ENCODE assay signal across 8 mouse cellular contexts in the genomic region with DNA sequence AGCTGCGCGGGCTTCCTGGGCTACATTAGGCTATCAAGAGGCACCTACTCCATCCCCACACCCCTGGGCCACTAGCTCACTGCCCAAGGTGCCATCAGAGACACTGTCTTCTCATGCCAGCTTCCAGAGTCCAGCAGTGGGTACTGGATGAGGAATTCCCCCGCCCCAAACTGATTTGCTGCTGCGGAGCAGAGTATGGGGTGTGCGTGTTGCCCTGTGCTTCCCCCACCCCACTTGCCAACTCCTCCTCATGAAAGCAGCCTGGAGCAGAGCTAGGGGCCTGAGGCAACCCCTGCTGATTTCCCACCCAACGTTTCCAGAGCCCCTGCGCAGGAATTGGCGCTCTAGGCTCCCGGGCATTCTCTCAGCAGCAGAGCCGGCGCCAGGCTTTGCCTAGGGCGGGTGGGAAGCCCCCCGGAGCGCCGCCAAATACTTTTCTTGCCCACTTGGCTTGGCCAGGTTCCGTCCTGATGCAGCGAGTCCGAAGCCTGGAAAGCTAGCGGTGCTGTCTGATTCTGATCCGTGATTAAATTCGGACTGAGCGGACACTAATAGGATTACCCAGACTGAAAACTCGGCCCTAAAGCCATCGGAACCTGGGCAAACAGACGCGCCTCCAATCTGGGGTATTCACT. TPM values are rescaled to one million over a fixed set of nuclear protein-coding genes. Genes with fewer than 3 reads are reported as not detected.
A peak's percentile ranks its signal among the peaks of the same experiment; 100 is the strongest.
DNase-seq lines count a peak whose midpoint lies in the region; ATAC-seq and TF ChIP-seq lines count a peak whose summit lies in the region.

No protein-coding gene starts in this region.

- 22% methylated on average over 26 of the region's 26 CpGs for WGBS in embryonic facial prominence, embryonic 11.5 days
- 22% methylated on average over 26 of the region's 26 CpGs for WGBS in heart, embryonic 14.5 days
- WGBS in macrophage (ENCODE audit: missing documents), result 25% methylated on average over 20 of the region's 26 CpGs
- WGBS in stomach, embryonic 16.5 days, result 13% methylated on average over 26 of the region's 26 CpGs

- no peak overlapping the region for H3K27ac ChIP-seq in embryonic facial prominence, embryonic 11.5 days (replicated peaks; ENCODE audit: low read depth, low read length)
- H3K27ac ChIP-seq in heart, embryonic 14.5 days (replicated peaks in 1 of 2; ENCODE audit: control insufficient read depth in 1 of 2, insufficient read depth in 1 of 2, low read depth in 2 of 2, low read length in 2 of 2), result peak overlapping the region in 1 of 2 experiments; percentile 55; a peak in 1 of 4 replicates
- H3K27ac ChIP-seq in layer of hippocampus, adult 2 months, result peak overlapping the region; percentile 89
- no peak overlapping the region for H3K27ac ChIP-seq in macrophage
- H3K27ac ChIP-seq in stomach, embryonic 16.5 days (ENCODE audit: low read length), result no peak overlapping the region

- peak overlapping the region; percentile 76 for H3K4me2 ChIP-seq in embryonic facial prominence, embryonic 11.5 days (ENCODE audit: low read depth, low read length)
- H3K4me2 ChIP-seq in heart, embryonic 14.5 days (ENCODE audit: low read length), result peak overlapping the region; percentile 75
- H3K4me2 ChIP-seq in stomach, embryonic 16.5 days (ENCODE audit: low read depth, low read length), result peak overlapping the region; percentile 72

- peak overlapping the region; percentile 44 for H3K9ac ChIP-seq in embryonic facial prominence, embryonic 11.5 days (replicated peaks; ENCODE audit: low read length)
- peak overlapping the region; percentile 74 for H3K9ac ChIP-seq in heart, embryonic 14.5 days (ENCODE audit: low read length)
- H3K9ac ChIP-seq in stomach, embryonic 16.5 days (ENCODE audit: low read length), result peak overlapping the region; percentile 68

- no peaks in the 10 kb centered on the region for H3K36me3 ChIP-seq in embryonic facial prominence, embryonic 11.5 days (replicated peaks; ENCODE audit: control insufficient read depth, insufficient read depth, low read depth, low read length)
- no peaks in the 10 kb centered on the region for H3K36me3 ChIP-seq in heart, embryonic 14.5 days (ENCODE audit: control insufficient read depth, insufficient read depth, low read length)
- no peaks in the 10 kb centered on the region for H3K36me3 ChIP-seq in macrophage (ENCODE audit: inconsistent target)
- no peaks in the 10 kb centered on the region for H3K36me3 ChIP-seq in stomach, embryonic 16.5 days (ENCODE audit: control insufficient read depth, insufficient read depth, low read length)

- ATAC-seq in embryonic facial prominence, embryonic 11.5 days (replicated peaks; ENCODE audit: insufficient number of reproducible peaks, low FRiP score, low TSS enrichment, low read depth), result no peak
- no peak for ATAC-seq in heart, embryonic 14.5 days (ENCODE audit: insufficient number of reproducible peaks, insufficient read depth, low FRiP score, low read depth)
- no peak for ATAC-seq in stomach, embryonic 16.5 days (ENCODE audit: insufficient read depth, low FRiP score)

- H3K4me3 ChIP-seq in embryonic facial prominence, embryonic 11.5 days (ENCODE audit: low read depth, low read length), result peak overlapping the region; percentile 39
- H3K4me3 ChIP-seq in heart, embryonic 14.5 days (ENCODE audit: control insufficient read depth in 1 of 2, insufficient read depth in 1 of 2, low read depth in 1 of 2, low read length in 2 of 2), result peak overlapping the region; percentile 57 to 60
- peak overlapping the region; percentile 63 for H3K4me3 ChIP-seq in layer of hippocampus, adult 2 months
- peak overlapping the region; percentile 27 for H3K4me3 ChIP-seq in macrophage (ENCODE audit: inconsistent target)
- H3K4me3 ChIP-seq in stomach, embryonic 16.5 days (replicated peaks; ENCODE audit: low read length), result peak overlapping the region; percentile 55

- peaks cover 10% of the 10 kb centered on the region for H3K27me3 ChIP-seq in embryonic facial prominence, embryonic 11.5 days (ENCODE audit: control insufficient read depth, insufficient read depth, low read length)
- peaks cover 6% of the 10 kb centered on the region for H3K27me3 ChIP-seq in heart, embryonic 14.5 days (ENCODE audit: control insufficient read depth, insufficient read depth, low read length)
- H3K27me3 ChIP-seq in stomach, embryonic 16.5 days (ENCODE audit: control insufficient read depth, insufficient read depth, low read length), result peaks cover 14% of the 10 kb centered on the region; the same call in 1 of the 2 replicates

- no peak for TF ChIP-seq CTCF in layer of hippocampus, adult 2 months (conservative IDR thresholded peaks at IDR 0.05)

- H3K9me3 ChIP-seq in embryonic facial prominence, embryonic 11.5 days (replicated peaks; ENCODE audit: control insufficient read depth, low read length), result no peaks in the 10 kb centered on the region
- no peaks in the 10 kb centered on the region for H3K9me3 ChIP-seq in heart, embryonic 14.5 days (ENCODE audit: control insufficient read depth, low read length)
- H3K9me3 ChIP-seq in stomach, embryonic 16.5 days (replicated peaks; ENCODE audit: control insufficient read depth, low read length), result no peaks in the 10 kb centered on the region

- no peaks in the 10 kb centered on the region for H3K4me1 ChIP-seq in embryonic facial prominence, embryonic 11.5 days (ENCODE audit: control insufficient read depth, insufficient read depth, low read length)
- peaks cover 5 to 6% of the 10 kb centered on the region in 2 experiments; a peak in 3 of 4 replicates for H3K4me1 ChIP-seq in heart, embryonic 14.5 days (ENCODE audit: control insufficient read depth in 2 of 2, insufficient read depth in 2 of 2, low read length in 2 of 2)
- H3K4me1 ChIP-seq in stomach, embryonic 16.5 days (ENCODE audit: control insufficient read depth, insufficient read depth, low read length), result no peaks in the 10 kb centered on the region

- no peaks in the 10 kb centered on the region for H3K79me2 ChIP-seq in macrophage (ENCODE audit: inconsistent target)

- peak; percentile 23 for DNase-seq in ovary, postnatal 36 days (ENCODE audit: low spot score)
- DNase-seq in ovary, postnatal 14 days (ENCODE audit: low spot score), result no peak
- DNase-seq in embryonic facial prominence, embryonic 11.5 days (ENCODE audit: low spot score), result peak; percentile 5
- peak in 1 of 2 experiments; percentile 10 for DNase-seq in layer of hippocampus, adult 2 months (ENCODE audit: low spot score in 2 of 2)
- no peak for DNase-seq in T-cell, adult 2 months (ENCODE audit: low spot score)

RNA-seq across cellular contexts. Expression of a gene that starts 0.7 kb away (rescaled TPM):
- 2.7 and 3.3 TPM in 2 replicates for polyA plus RNA-seq in embryonic facial prominence, embryonic 11.5 days (2014; fragmentation: Nextera tagmentation; extraction: Ambion mirVana)
- polyA plus RNA-seq in heart, embryonic 14.5 days (2014; fragmentation: Nextera tagmentation; extraction: Ambion mirVana), result 6.9 and 7.4 TPM in 2 replicates
- total RNA-seq in layer of hippocampus, adult 2 months (2021), result 10 to 100 TPM; 31.1 to 32.5 TPM
- 10 to 100 TPM in 4 of 26 experiments, 1 to 10 TPM in 21, under 1 TPM in 1; 0.84 to 25.2 (median 2.4) TPM for total RNA-seq in macrophage (2018; cell fraction: chromatin; rRNA removed)
- 1 to 10 TPM in 21 of 26 experiments, under 1 TPM in 5; 0.73 to 4.3 (median 1.8) TPM for total RNA-seq in macrophage (2018; cell fraction: cytosol; rRNA removed)
- total RNA-seq in macrophage (2018; cell fraction: nucleus; rRNA removed), result 1 to 10 TPM in 18 of 26 experiments, under 1 TPM in 8; 0.53 to 9.0 (median 2.1) TPM
- polyA plus RNA-seq in macrophage (2018), result 1.3 to 3.5 TPM (median 1.9 TPM) in 3 replicates
- polyA plus RNA-seq in stomach, embryonic 16.5 days (2015; fragmentation: Nextera tagmentation; extraction: Ambion mirVana), result 2.1 and 2.3 TPM in 2 replicates

Comparison
In these comparisons a context has a peak if more than half of its experiments do, and no peak if none do; other contexts are left out.
1. DNase-seq: peak in ovary, postnatal 36 days (single experiment) and embryonic facial prominence, embryonic 11.5 days (single experiment); none in ovary, postnatal 14 days (single experiment) and T-cell, adult 2 months (single experiment).
2. Peak in every context shown above with its lines, with median percentiles within 50 percentile points of each other: H3K4me2 ChIP-seq, H3K4me3 ChIP-seq and H3K9ac ChIP-seq.